Mouse (Mus musculus): Measurements from ENCODE around the gene Klhl36.

Klhl36 gene

GRCm38 (mm10) chr8:119888012-119888411 lies 25.9 kb downstream of the Klhl36 start:
- DNase-seq, result no peak

GRCm38 (mm10) chr8:119897069-119897468 lies 35.0 kb downstream of the Klhl36 start:
- DNase-seq, result no peak

GRCm38 (mm10) chr8:119897933-119898332 lies 35.9 kb downstream of the Klhl36 start:
- DNase-seq, result no peak

GRCm38 (mm10) chr8:119901349-119901748 lies 39.3 kb downstream of the Klhl36 start:
- DNase-seq, result no peak

- DNase-seq, result no peak
These were observed 39.9 kb downstream of the Klhl36 start for GRCm38 (mm10) chr8:119901952-119902351.

GRCm38 (mm10) chr8:119904323-119904911 lies 42.4 kb downstream of the Klhl36 start:
- no peak for DNase-seq

GRCm38 (mm10) chr8:119909944-119910546 lies 48.0 kb downstream of the Klhl36 start, which contains the start of gene Usp10:
Gene Usp10, plus strand, starts transcription at chr8:119910360.
- DNase-seq, result no peak

- DNase-seq, result peak; percentile 94
These were observed 48.6 kb downstream of the Klhl36 start, which contains the start of gene Gm20388 for GRCm38 (mm10) chr8:119910547-119911257. Gene Gm20388, plus strand, starts transcription at chr8:119910841.

- no peak for DNase-seq
These were observed 49.3 kb downstream of the Klhl36 start for GRCm38 (mm10) chr8:119911258-119911962.

- DNase-seq, result no peak
These were observed 50.6 kb downstream of the Klhl36 start for GRCm38 (mm10) chr8:119912643-119913042.

- DNase-seq, result no peak
These were observed 51.1 kb downstream of the Klhl36 start for GRCm38 (mm10) chr8:119913181-119913580.

- DNase-seq, result no peak
These were observed 52.1 kb downstream of the Klhl36 start for GRCm38 (mm10) chr8:119914161-119914560.

- no peak for DNase-seq
These were observed 53.2 kb downstream of the Klhl36 start for GRCm38 (mm10) chr8:119915298-119915697.

GRCm38 (mm10) chr8:119916237-119916892 lies 54.3 kb downstream of the Klhl36 start:
- DNase-seq, result no peak

GRCm38 (mm10) chr8:119917415-119917814 lies 55.3 kb downstream of the Klhl36 start:
- no peak for DNase-seq

GRCm38 (mm10) chr8:119918155-119918567 lies 56.1 kb downstream of the Klhl36 start:
- DNase-seq, result no peak

- DNase-seq, result no peak
These were observed 61.2 kb downstream of the Klhl36 start for GRCm38 (mm10) chr8:119923259-119923658.

- DNase-seq, result no peak
These were observed 63.4 kb downstream of the Klhl36 start for GRCm38 (mm10) chr8:119925428-119925827.

- DNase-seq, result no peak
These were observed 64.4 kb downstream of the Klhl36 start for GRCm38 (mm10) chr8:119926474-119926873.
